Mouse (Mus musculus) cerebellum, adult 2 months (tissue): ENCODE measurements around the gene Ripk1. TPM values are rescaled to one million over a fixed set of nuclear protein-coding genes. Genes with fewer than 3 reads are reported as not detected.

Experiments
- DNase-seq, 2 experiments: peaks; one replicate each; pipeline ENCODE4 v3.0.0; 2021
- H3K27ac ChIP-seq: fragments of 200-500 bp; 2 replicates; pipeline ENCODE4 v1.5.1; 2012; ENCODE audit warnings: low read length, control low read depth, inconsistent platforms; ENCODE audit not compliant: insufficient read depth
- H3K27me3 ChIP-seq: fragments of 200-500 bp; 2 replicates; pipeline ENCODE4 v1.6.1; 2012; ENCODE audit warnings: inconsistent platforms, mild to moderate bottlenecking, low read length, moderate library complexity; ENCODE audit not compliant: control insufficient read depth, insufficient read depth
- H3K4me1 ChIP-seq: fragments of 200-500 bp; 2 replicates; pipeline ENCODE4 v1.6.1; 2011; ENCODE audit warnings: low read length; ENCODE audit not compliant: control insufficient read depth, insufficient read depth
- H3K4me3 ChIP-seq: fragments of 200-500 bp; replicated peaks from 2 replicates; pipeline ENCODE3; 2011; ENCODE audit warnings: mild to moderate bottlenecking, low read depth, low read length, control low read depth; ENCODE audit not compliant: insufficient read depth
- CTCF ChIP-seq: fragments of 200-500 bp; IDR thresholded peaks from 2 replicates; pipeline ENCODE4 v1.5.1; 2011; ENCODE audit warnings: low read depth, mild to moderate bottlenecking, control low read depth, low read length, moderate library complexity, borderline replicate concordance; ENCODE audit not compliant: insufficient read depth
- POLR2A ChIP-seq: fragments of 200-500 bp; IDR thresholded peaks from 2 replicates; pipeline ENCODE4 v1.6.1; 2011; ENCODE audit warnings: low read length, control low read depth, borderline replicate concordance; ENCODE audit not compliant: insufficient read depth
- WGBS: fragments of 180-500 bp; shearing (Covaris S2); methylation state at CpG from one replicate; pipeline ENCODE4 v1.1.7; 2018; 5-methylcytosine and 5-hydroxymethylcytosine counted together
- polyA plus RNA-seq: library from polyadenylated mRNA; depleted of rRNA; stranded (reverse); fragments of >200 nt; gene quantifications from 2 replicates; pipeline ENCODE4 v1.2.3, GENCODE M21; 2012

Ripk1 gene
- polyA plus RNA-seq, 1 experiment: 3.4 TPM

DNA sequence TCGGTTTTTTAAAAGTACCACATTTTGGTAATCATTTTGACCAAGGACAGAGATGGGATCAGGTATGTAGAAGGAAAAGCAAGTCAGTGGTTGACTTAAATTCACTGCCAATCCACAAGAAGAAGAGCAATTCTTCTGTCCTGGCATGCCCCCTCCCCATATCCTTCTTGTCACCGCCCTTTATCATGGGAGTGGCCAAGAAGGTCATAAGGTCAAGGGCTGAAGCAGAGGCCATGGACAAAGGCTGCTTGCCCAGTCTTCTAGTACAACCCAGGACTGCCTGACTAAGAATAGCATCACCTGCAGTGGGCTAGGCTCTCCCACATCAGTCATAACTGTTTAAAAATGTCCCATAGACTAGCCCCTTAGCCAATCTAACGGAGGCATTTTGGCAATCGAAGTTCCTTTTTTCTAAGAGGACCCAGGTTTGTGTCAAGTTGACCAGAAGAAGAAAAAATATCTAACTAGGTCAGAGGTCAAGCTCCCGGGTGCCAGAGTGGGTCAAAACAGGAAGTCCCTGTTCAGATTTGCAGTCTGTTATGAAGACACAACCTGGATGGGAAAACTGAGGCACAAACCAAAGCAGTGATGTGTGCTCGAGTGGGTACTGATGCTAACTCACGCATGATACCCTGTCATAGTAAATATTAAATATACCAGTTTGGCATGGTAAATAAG is 41.7 kb downstream of the Ripk1 start:
- H3K27me3 ChIP-seq: no peaks in the 10 kb centered on the region
- no peak for TF ChIP-seq CTCF
- TF ChIP-seq POLR2A: no peak
- H3K4me1 ChIP-seq: no peaks in the 10 kb centered on the region
- no peak overlapping the region for H3K27ac ChIP-seq
- no peak overlapping the region for H3K4me3 ChIP-seq
- DNase-seq: no peak
- WGBS: 75% methylated on average over 7 of the region's 7 CpGs

DNA sequence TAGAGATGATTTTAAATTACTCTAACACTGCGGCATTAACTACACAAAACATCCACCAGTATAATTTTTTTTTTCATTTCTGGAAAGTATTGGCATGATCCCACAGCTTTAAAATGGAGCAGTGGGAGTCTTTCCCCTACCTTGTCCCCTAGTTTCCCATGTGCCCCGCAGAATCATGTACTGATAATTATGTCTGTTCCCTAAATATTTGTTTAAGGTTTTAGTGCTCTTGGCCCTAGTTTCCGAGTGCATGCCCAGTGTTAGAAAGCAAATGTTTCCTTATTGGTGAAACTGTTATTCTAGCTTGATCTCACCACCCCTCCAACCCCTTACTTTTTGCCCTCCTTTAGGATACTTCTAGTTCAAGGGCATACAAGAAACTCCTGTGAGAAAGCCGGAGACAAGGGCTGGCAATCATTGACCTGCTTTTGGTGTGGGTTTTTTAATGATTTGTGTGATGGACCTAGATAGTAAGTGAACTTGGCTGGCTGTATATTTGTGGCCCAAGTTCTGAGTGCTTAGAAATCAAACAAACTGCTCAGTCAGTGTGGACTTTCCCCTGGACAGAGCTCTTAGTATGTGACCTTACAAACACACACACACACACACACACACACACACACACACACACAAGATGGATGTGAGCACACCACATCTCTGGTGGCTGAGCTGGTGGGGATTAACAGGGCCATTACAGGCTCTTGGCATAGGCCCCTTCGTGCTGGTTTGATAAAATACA is 43.5 kb downstream of the Ripk1 start:
- no peak for DNase-seq
- Histone ChIP-seq H3K4me3 (no peak overlapping the region), H3K4me1 (no peaks in the 10 kb centered on the region), H3K27ac (no peak overlapping the region), H3K27me3 (no peaks in the 10 kb centered on the region)
- TF ChIP-seq CTCF (no peak), POLR2A (no peak)
- 67% methylated on average over 5 of the region's 5 CpGs for WGBS

DNA sequence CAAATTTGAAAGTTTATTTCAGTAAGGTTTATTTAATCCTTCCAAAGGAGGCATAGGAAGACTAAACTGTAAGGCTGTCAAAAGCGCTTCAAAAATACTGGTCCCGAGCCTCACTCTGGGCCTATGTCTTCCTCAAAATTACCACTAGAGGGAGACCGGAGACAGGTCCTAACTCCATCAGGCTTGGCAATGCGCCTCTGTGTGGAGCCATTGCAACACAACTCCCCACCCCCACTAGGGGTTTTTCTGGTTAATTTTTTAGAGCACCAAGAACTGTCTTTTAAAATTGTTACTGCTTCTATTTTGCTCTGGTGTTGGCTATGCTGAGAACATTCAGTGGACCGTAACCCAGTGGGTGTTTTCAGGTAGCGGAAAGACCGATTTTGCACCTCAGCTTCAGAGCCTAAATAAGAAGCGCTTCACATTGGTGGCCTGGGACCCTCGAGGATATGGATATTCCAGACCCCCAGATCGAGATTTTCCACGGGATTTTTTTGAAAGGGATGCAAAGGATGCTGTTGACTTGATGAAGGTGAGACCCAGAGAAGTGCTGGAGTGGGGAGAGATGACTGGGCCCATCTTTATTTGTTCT is 44.4 kb downstream of the Ripk1 start:
- TF ChIP-seq CTCF (peak; percentile 84), POLR2A (no peak)
- Histone ChIP-seq H3K4me1 (no peaks in the 10 kb centered on the region), H3K4me3 (no peak overlapping the region), H3K27me3 (no peaks in the 10 kb centered on the region), H3K27ac (no peak overlapping the region)
- WGBS: 42% methylated on average over 11 of the region's 11 CpGs
- DNase-seq: peak; percentile 72 to 82

DNA sequence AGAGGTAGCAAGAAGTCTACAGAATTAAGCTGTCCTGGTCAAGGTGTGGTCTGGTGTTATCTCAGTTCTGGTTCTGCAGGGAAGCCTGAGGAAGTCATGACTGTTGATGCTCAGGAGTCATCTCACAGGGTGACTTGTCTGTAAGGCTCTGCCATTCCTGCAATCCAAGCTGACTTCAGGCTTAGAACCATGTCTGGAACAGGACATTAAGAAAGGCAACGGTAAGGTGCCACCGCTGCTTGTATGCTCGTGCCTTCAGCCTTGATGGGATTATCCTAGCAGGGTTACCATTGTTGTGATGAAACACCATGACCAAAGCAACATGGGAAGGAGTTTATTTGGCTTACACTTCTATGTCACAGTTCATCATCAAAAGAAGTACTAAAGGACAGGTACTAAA is 45.4 kb downstream of the Ripk1 start:
- H3K27me3 ChIP-seq: no peaks in the 10 kb centered on the region
- 81% methylated on average over 3 of the region's 3 CpGs for WGBS
- no peak for TF ChIP-seq POLR2A
- TF ChIP-seq CTCF: no peak

DNA sequence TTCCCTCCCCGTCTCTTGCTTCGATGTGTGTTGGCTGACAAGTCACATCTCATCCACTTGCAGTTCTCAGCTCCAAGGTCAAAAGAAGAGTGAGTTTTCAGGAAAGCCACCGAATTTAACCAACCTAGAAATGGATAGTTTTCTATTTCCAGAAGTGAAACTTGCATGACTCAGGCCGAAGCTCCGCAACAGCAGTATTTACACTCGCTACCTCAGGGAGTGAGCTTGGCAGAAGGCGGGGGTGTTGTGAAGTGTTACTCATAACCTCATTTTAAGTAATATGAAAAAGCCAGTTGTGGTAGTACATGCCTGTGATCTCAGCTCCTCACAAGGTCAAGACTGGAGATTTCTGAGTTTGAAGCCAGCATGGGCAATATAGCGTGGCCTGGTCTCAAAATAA is 48.3 kb downstream of the Ripk1 start:
- no peak for DNase-seq
- Histone ChIP-seq H3K4me1 (peaks cover 8% of the 10 kb centered on the region), H3K27me3 (no peaks in the 10 kb centered on the region), H3K4me3 (no peak overlapping the region), H3K27ac (no peak overlapping the region)
- TF ChIP-seq CTCF (no peak), POLR2A (no peak)
- WGBS: 93% methylated on average over 8 of the region's 8 CpGs

More for the DNA sequence above, 45.4 kb downstream of the Ripk1 start:
- no peak overlapping the region for H3K27ac ChIP-seq
- H3K4me1 ChIP-seq: no peaks in the 10 kb centered on the region
- no peak overlapping the region for H3K4me3 ChIP-seq
- DNase-seq: no peak

DNA sequence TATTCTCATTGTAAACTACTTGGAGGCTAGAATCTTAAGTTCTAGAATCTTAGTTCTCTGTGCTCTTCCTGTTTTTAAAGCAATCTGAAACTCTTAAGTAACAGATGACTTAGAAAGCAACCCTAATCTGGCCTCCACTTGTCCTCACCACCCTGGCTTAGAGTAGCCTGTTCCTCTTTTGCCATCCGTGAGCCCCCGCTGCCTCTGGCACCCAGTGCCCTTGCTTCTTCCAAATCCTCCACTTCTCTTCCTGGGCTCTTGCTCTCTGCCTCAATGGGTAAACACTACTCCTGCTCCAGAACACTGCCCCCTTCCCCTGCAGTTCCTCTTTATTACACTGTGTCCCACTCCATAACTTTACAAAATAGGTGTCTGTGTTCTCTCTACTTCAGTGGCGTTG is 49.5 kb downstream of the Ripk1 start:
- TF ChIP-seq POLR2A (no peak), CTCF (no peak)
- no peak for DNase-seq
- 76% methylated on average over 3 of the region's 3 CpGs for whole genome bisulfite sequencing
- Histone ChIP-seq H3K27me3 (no peaks in the 10 kb centered on the region), H3K27ac (no peak overlapping the region), H3K4me1 (peaks cover 8% of the 10 kb centered on the region), H3K4me3 (no peak overlapping the region)

DNA sequence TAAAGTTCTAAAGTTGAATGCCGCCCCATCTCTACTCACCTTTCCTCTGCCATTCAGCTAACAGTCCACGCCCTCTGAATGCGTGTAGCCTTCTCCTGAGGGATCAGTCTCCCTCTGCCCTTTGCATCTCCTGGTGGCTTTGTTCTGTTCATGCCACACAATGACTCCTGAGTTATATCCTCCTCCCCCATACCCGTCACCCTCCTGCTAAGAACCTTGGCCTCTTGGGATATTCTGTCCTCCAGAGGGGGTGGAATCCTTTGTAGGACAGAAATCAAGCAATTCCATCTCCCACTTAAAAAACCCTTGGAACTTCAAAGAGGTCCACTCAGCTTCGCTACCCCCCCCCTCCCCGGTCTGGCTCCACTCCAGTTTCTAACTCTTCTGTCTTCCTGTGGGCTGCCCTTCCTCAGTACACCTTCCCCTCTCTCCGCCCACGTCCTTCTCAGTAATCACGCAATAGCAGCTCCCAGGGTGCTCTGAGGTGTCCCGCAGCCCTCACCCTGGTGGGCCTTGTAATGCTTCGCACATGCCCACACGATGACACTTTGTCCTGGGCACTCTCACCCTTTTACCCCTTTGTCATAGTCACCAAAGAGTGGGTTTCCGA is 51.6 kb downstream of the Ripk1 start:
- no peak for DNase-seq
- 84% methylated on average over 13 of the region's 13 CpGs for WGBS
- peaks cover 8% of the 10 kb centered on the region for H3K4me1 ChIP-seq
- TF ChIP-seq POLR2A: no peak
- TF ChIP-seq CTCF: no peak
- H3K4me3 ChIP-seq: no peak overlapping the region
- H3K27ac ChIP-seq: no peak overlapping the region
- H3K27me3 ChIP-seq: no peaks in the 10 kb centered on the region

DNA sequence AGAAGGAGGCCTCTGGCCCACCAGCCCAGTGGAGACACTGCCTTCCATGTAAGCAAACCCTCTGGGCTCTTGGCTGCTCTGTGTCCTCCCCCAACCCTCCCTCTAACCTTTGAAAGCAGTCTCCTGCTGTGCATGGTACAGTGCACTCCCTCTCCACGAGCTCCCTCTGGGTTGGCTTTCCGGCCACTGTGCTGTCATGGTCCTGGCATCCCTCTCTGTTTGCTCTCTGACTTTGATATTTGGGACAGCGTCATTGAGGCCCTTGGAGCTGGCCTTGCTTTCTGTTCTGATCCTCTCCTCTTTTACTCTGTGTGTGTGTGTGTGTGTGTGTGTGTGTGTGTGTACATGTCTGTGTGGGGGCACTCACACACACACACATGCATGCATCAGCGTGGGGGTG is 52.2 kb downstream of the Ripk1 start:
- Histone ChIP-seq H3K4me1 (peaks cover 8% of the 10 kb centered on the region), H3K27me3 (no peaks in the 10 kb centered on the region), H3K27ac (no peak overlapping the region), H3K4me3 (no peak overlapping the region)
- no peak for DNase-seq
- WGBS: 31% methylated on average over 4 of the region's 4 CpGs
- no peak for TF ChIP-seq CTCF
- no peak for TF ChIP-seq POLR2A
